Mouse (Mus musculus): ENCODE measurements around the gene Tmtc2. TPM values are rescaled to one million over a fixed set of nuclear protein-coding genes. Genes with fewer than 3 reads are reported as not detected.

The Tmtc2 gene
- polyA plus RNA-seq, 1 experiment from 2014 or later = 5.7 TPM

DNA sequence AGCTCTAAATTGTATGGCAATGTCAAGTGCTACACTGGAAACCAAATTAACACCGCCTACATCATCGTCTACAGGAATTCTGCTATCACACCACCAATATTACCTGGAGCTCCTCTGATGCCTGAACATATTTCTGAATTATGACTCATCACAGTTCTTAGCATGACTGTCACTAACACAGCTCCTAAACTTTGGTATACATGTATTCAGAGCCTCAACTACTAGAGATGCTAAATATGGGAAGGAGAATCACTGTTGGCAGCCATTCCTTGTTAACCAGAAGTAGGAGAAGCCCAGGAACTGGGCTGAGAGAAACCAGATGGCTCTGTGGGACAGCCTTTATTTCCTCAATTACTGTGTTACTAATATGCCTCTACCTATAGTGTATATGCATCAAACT, 382.2 kb downstream of the Tmtc2 start:
- H3K27me3 ChIP-seq (ENCODE audit: control insufficient read depth, insufficient read depth, low read length) = no peaks in the 10 kb centered on the region
- H3K27ac ChIP-seq (replicated peaks) = no peak overlapping the region
- H3K4me3 ChIP-seq (ENCODE audit: low read depth, low read length) = no peak overlapping the region
- H3K4me1 ChIP-seq (replicated peaks; ENCODE audit: control insufficient read depth, insufficient read depth) = no peaks in the 10 kb centered on the region
- no peak for ATAC-seq (ENCODE audit: low FRiP score, low TSS enrichment)
- TF ChIP-seq CTCF (IDR thresholded peaks at IDR 0.05; ENCODE audit: low read depth) (no peak), EP300 (optimal IDR thresholded peaks at IDR 0.05) (no peak)
- no peaks in the 10 kb centered on the region for H3K36me3 ChIP-seq (ENCODE audit: control insufficient read depth, insufficient read depth, low read length)
- no peak overlapping the region for H3K4me2 ChIP-seq (replicated peaks; ENCODE audit: low read depth)
- H3K9ac ChIP-seq (ENCODE audit: low read length) = no peak overlapping the region
- 95% methylated on average over 2 of the region's 2 CpGs for WGBS
- no peaks in the 10 kb centered on the region for H3K9me3 ChIP-seq (ENCODE audit: control insufficient read depth, low read length)
- no peak for DNase-seq (ENCODE audit: low spot score)

DNA sequence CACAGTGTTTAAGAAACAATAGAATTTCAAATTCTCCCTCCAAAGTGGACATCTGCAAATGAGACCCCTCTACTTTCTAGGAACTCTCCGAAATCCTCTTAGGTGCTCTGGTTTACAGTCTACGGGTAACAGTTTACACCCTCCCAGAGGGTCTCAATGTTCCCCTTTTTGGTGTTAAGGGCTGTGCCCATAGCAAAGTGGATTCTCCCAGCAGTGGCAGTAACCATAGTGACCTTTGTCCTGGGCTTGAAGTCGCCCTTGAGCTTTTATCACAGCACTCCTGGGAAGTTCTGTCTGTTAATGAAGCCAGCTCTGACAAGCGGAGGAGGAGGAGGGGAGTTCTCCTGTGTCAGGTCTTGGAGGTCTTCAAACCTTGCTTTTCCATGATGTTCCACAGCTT, 384.5 kb downstream of the Tmtc2 start:
- no peak overlapping the region; the same call in 1 of the 2 replicates for H3K27ac ChIP-seq (replicated peaks)
- H3K9me3 ChIP-seq (ENCODE audit: control insufficient read depth, low read length) = no peaks in the 10 kb centered on the region
- no peak overlapping the region for H3K4me2 ChIP-seq (replicated peaks; ENCODE audit: low read depth)
- H3K4me1 ChIP-seq (replicated peaks; ENCODE audit: control insufficient read depth, insufficient read depth) = no peaks in the 10 kb centered on the region
- H3K9ac ChIP-seq (ENCODE audit: low read length) = no peak overlapping the region
- DNase-seq (ENCODE audit: low spot score) (no peak), ATAC-seq (ENCODE audit: low FRiP score, low TSS enrichment) (no peak)
- 75% methylated on average over 4 of the region's 4 CpGs for WGBS
- TF ChIP-seq EP300 (optimal IDR thresholded peaks at IDR 0.05) = no peak
- TF ChIP-seq CTCF (IDR thresholded peaks at IDR 0.05; ENCODE audit: low read depth) = no peak
- H3K27me3 ChIP-seq (ENCODE audit: control insufficient read depth, insufficient read depth, low read length) = no peaks in the 10 kb centered on the region
- no peaks in the 10 kb centered on the region for H3K36me3 ChIP-seq (ENCODE audit: control insufficient read depth, insufficient read depth, low read length)
- H3K4me3 ChIP-seq (ENCODE audit: low read depth, low read length) = no peak overlapping the region

DNA sequence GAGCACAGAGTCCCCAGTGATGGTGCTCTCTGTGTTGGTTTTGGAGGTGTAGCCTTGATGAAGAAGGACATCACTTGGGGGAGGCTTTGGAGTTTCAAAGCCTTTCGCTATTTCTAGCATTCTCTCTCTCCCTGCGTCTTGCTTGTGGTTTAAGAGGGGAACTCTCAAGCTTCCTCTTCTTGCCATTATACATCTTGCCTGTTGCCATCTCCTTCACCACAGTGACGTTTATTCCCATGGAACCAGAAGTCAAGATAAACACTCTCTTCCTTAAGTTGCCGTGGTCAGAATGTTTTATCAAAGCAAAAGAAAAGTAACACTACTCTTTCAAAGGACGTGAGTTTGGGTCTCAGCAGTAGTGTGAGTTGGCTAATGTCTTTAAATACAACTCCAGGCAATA, 387.6 kb downstream of the Tmtc2 start:
- Histone ChIP-seq H3K27me3 (ENCODE audit: control insufficient read depth, insufficient read depth, low read length) (no peaks in the 10 kb centered on the region), H3K4me1 (replicated peaks; ENCODE audit: control insufficient read depth, insufficient read depth) (no peaks in the 10 kb centered on the region), H3K9me3 (ENCODE audit: control insufficient read depth, low read length) (no peaks in the 10 kb centered on the region), H3K4me2 (replicated peaks; ENCODE audit: low read depth) (no peak overlapping the region), H3K9ac (ENCODE audit: low read length) (no peak overlapping the region), H3K36me3 (ENCODE audit: control insufficient read depth, insufficient read depth, low read length) (no peaks in the 10 kb centered on the region), H3K27ac (replicated peaks) (no peak overlapping the region), H3K4me3 (ENCODE audit: low read depth, low read length) (no peak overlapping the region)
- WGBS = 84% methylated on average over 5 of the region's 5 CpGs
- ATAC-seq (ENCODE audit: low FRiP score, low TSS enrichment) = no peak
- DNase-seq (ENCODE audit: low spot score) = no peak
- no peak for TF ChIP-seq EP300 (optimal IDR thresholded peaks at IDR 0.05)
- TF ChIP-seq CTCF (IDR thresholded peaks at IDR 0.05; ENCODE audit: low read depth) = no peak

DNA sequence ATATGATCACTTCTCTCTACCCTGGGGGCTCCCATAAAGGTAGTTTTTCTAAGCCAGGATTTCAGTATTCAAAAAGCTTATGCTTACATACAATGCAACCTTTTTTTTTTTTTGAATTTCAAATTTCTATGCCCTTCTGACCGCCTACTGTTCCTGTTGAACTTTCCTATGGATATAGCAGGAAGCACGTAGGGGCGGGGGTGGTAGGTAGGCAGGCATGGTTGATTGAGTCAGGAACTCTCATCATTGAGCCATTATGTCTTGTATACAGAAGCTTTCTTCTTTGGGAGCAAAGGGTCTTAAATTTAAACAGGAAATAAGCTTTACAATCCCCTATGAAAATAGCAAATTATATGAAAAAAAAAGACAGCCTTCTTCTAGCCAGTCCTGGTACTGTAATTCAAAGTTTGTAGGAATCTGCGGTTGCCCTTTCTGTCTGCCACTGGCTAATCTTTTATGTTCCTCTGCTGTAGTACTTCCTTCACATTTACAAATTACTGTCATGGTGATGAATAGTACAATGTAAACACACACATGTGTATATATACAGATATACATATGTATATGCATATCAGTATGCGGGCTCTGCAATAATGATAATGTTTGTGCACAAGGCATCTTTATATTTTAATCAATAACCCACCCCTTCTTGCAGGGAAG, 405.7 kb downstream of the Tmtc2 start:
- WGBS = 54% methylated on average over 5 of the region's 5 CpGs
- TF ChIP-seq CTCF (IDR thresholded peaks at IDR 0.05; ENCODE audit: low read depth) (no peak), EP300 (optimal IDR thresholded peaks at IDR 0.05) (no peak)
- Histone ChIP-seq H3K4me2 (replicated peaks; ENCODE audit: low read depth) (no peak overlapping the region), H3K4me1 (replicated peaks; ENCODE audit: control insufficient read depth, insufficient read depth) (no peaks in the 10 kb centered on the region), H3K27ac (replicated peaks) (no peak overlapping the region), H3K27me3 (ENCODE audit: control insufficient read depth, insufficient read depth, low read length) (no peaks in the 10 kb centered on the region), H3K9me3 (ENCODE audit: control insufficient read depth, low read length) (no peaks in the 10 kb centered on the region), H3K36me3 (ENCODE audit: control insufficient read depth, insufficient read depth, low read length) (no peaks in the 10 kb centered on the region), H3K4me3 (ENCODE audit: low read depth, low read length) (no peak overlapping the region), H3K9ac (ENCODE audit: low read length) (no peak overlapping the region)
- ATAC-seq (ENCODE audit: low FRiP score, low TSS enrichment) (no peak), DNase-seq (ENCODE audit: low spot score) (no peak)

DNA sequence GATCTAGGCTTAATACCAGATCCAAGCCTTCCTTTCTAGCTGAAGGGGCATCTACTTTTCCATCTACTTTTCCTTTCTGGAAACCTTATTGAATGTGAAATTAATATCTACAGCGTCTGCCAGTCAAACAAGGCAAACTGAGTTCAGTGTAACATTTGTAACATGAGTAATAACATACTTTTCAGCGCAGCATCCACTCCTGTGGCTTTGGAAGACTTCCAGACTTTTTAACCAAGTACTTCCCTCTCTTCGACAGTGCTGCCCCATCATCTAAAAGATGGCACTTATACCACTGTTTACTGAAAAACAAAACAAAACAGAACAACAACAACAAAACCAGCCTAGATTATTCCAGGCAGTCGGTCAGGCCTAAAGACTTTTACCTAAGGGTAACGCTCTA, 409.0 kb downstream of the Tmtc2 start:
- 80% methylated on average over 5 of the region's 5 CpGs for WGBS
- H3K9me3 ChIP-seq (ENCODE audit: control insufficient read depth, low read length) = no peaks in the 10 kb centered on the region
- H3K27me3 ChIP-seq (ENCODE audit: control insufficient read depth, insufficient read depth, low read length) = no peaks in the 10 kb centered on the region
- no peak overlapping the region for H3K9ac ChIP-seq (ENCODE audit: low read length)
- no peak overlapping the region for H3K4me2 ChIP-seq (replicated peaks; ENCODE audit: low read depth)
- ATAC-seq (ENCODE audit: low FRiP score, low TSS enrichment) = no peak
- no peak overlapping the region for H3K4me3 ChIP-seq (ENCODE audit: low read depth, low read length)
- H3K27ac ChIP-seq (replicated peaks) = no peak overlapping the region
- no peaks in the 10 kb centered on the region for H3K4me1 ChIP-seq (replicated peaks; ENCODE audit: control insufficient read depth, insufficient read depth)
- TF ChIP-seq CTCF (IDR thresholded peaks at IDR 0.05; ENCODE audit: low read depth) (no peak), EP300 (optimal IDR thresholded peaks at IDR 0.05) (no peak)
- DNase-seq (ENCODE audit: low spot score) = no peak
- no peaks in the 10 kb centered on the region for H3K36me3 ChIP-seq (ENCODE audit: control insufficient read depth, insufficient read depth, low read length)

DNA sequence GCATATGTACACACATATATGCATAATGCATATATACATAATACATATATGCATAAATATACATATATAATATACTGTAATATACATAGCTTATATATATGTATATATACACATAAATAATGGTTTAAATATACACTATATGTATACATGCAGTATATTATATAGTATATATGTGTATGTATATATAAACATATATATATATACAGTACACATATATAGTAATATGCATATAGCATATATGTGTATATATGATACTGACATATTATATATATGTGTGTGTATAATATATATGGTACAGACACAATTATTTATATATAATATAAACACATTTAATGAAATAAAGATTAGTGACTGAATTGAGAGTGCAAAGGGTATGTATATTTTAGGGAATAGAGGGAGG, 420.5 kb downstream of the Tmtc2 start:
- H3K27ac ChIP-seq (replicated peaks) = no peak overlapping the region
- no peak overlapping the region for H3K4me2 ChIP-seq (replicated peaks; ENCODE audit: low read depth)
- H3K4me3 ChIP-seq (ENCODE audit: low read depth, low read length) = no peak overlapping the region
- DNase-seq (ENCODE audit: low spot score) (no peak), ATAC-seq (ENCODE audit: low FRiP score, low TSS enrichment) (no peak)
- no peaks in the 10 kb centered on the region for H3K27me3 ChIP-seq (ENCODE audit: control insufficient read depth, insufficient read depth, low read length)
- no peak for TF ChIP-seq CTCF (IDR thresholded peaks at IDR 0.05; ENCODE audit: low read depth)
- no peak for TF ChIP-seq EP300 (optimal IDR thresholded peaks at IDR 0.05)
- no peaks in the 10 kb centered on the region for H3K4me1 ChIP-seq (replicated peaks; ENCODE audit: control insufficient read depth, insufficient read depth)
- no peaks in the 10 kb centered on the region for H3K9me3 ChIP-seq (ENCODE audit: control insufficient read depth, low read length)
- no peaks in the 10 kb centered on the region for H3K36me3 ChIP-seq (ENCODE audit: control insufficient read depth, insufficient read depth, low read length)
- no peak overlapping the region for H3K9ac ChIP-seq (ENCODE audit: low read length)

Measured in stomach, postnatal 0 days (tissue).